Mouse (Mus musculus) embryonic facial prominence, embryonic 12.5 days (tissue): Measurements from ENCODE around the gene Dlgap1. TPM values are rescaled to one million over a fixed set of nuclear protein-coding genes. Genes with fewer than 3 reads are reported as not detected.

ENCODE experiments used
- ATAC-seq: fragments of 200-750 bp; cut with Nextera tagmentation; 2 replicates; pipeline ENCODE4 v1.8.0; 2017; ENCODE audit not compliant: insufficient number of reproducible peaks, insufficient read depth, low FRiP score, low TSS enrichment
- H3K27ac ChIP-seq: fragments of 300-500 bp; sonication (generic); 2 replicates; pipeline ENCODE4 v1.5.1; 2016; ENCODE audit warnings: mild to moderate bottlenecking
- H3K27me3 ChIP-seq: fragments of 300-500 bp; sonication (generic); 2 replicates; pipeline ENCODE4 v1.6.1; 2016; ENCODE audit warnings: mild to moderate bottlenecking, moderate library complexity
- H3K36me3 ChIP-seq: fragments of 300-500 bp; sonication (generic); 2 replicates; pipeline ENCODE4 v1.6.1; 2016; ENCODE audit warnings: mild to moderate bottlenecking
- H3K4me1 ChIP-seq: fragments of 300-500 bp; sonication (generic); 2 replicates; pipeline ENCODE4 v1.6.1; 2016
- H3K4me2 ChIP-seq: fragments of 300-500 bp; sonication (generic); replicated peaks from 2 replicates; pipeline ENCODE4 v1.6.1; 2016; ENCODE audit warnings: mild to moderate bottlenecking, moderate library complexity
- H3K4me3 ChIP-seq: fragments of 300-500 bp; sonication (generic); 2 replicates; pipeline ENCODE4 v1.5.1; 2016; ENCODE audit warnings: mild to moderate bottlenecking
- H3K9ac ChIP-seq: fragments of 300-500 bp; sonication (generic); 2 replicates; pipeline ENCODE4 v1.6.1; 2016; ENCODE audit warnings: mild to moderate bottlenecking, moderate library complexity
- H3K9me3 ChIP-seq: fragments of 300-500 bp; sonication (generic); 2 replicates; pipeline ENCODE4 v1.6.1; 2016; ENCODE audit warnings: mild to moderate bottlenecking, moderate library complexity
- WGBS: fragments of 180-500 bp; shearing (Covaris S2); methylation state at CpG from one replicate; pipeline ENCODE4 v1.1.7; 2016; 5-methylcytosine and 5-hydroxymethylcytosine counted together
- polyA plus RNA-seq: library from polyadenylated mRNA; unstranded; fragments of >200 nt; fragmentation: Nextera tagmentation; extraction: Ambion mirVana; gene quantifications from 2 replicates; pipeline ENCODE4 v1.2.1, GENCODE M21; 2016

The Dlgap1 gene
- polyA plus RNA-seq, 1 experiment from 2014 or later, result 6.0 TPM

DNA sequence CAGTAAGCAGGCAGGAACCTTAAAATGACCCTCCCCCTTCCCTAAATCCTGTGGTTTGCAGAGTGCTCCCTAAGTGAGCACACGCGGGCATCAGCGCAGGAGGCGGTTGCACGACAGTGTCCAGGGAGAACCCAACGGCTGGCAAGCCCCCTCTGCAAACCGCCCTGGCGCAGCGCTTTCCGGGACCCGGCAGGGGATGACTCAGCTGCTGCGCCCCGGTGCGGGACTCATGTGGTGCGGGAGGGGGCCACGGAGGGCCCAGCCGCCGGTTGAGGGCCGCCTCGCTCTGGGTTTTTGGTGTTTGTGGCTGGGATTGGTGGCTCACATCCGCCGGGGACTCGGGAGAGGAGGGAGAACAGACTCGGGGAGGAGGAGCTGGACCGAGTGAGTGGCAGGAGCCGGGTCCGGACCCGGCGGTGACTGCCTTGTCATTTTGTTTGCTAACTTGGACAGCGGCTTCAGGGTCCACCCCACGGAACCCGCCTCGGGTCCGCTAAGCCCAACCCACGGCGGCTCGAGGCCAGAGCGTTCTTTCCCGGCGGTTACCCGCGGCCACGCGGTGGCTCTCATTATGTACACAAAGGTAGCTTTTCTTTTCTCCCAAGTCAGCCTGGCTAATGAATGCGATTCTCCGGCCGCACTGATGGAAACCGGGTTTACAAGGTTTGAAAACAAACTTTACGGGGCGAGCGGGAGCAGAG lies 884.0 kb downstream of the Dlgap1 start:
- ATAC-seq, result peak; percentile 38
- Histone ChIP-seq H3K4me2 (peak overlapping the region; percentile 86), H3K36me3 (no peaks in the 10 kb centered on the region), H3K4me1 (peaks cover 6% of the 10 kb centered on the region; the same call in 1 of the 2 replicates), H3K27me3 (no peaks in the 10 kb centered on the region), H3K9ac (peak overlapping the region; percentile 81), H3K9me3 (no peaks in the 10 kb centered on the region), H3K4me3 (peak overlapping the region; percentile 83), H3K27ac (peak overlapping the region; percentile 99)
- under 1% methylated on average over 51 of the region's 51 CpGs for WGBS

DNA sequence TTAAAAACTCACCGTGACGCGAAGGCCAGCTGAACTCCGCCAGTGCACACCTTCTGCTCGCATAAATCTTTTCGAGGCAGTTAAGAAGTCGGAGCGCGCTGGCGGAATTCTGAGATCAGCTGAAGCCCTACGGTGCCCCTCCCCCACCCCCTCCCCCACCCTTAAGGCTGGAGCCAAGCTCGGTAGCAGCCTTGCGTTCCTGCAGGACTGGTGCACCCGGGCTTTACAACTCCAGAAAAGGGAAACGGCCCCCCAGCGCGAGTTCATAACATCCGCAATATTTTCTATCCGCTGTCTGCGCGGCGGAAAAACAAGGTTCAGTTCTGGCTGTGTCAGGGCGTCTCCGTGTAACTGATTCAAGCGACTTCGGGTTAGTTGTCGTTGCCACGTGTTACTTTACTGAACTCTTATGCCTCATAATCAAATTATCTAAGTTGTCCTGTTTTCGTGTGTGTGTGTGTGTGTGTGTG lies 884.6 kb downstream of the Dlgap1 start, which contains the start of gene Tgif1:
TSS of gene Tgif1 (minus strand) at position 111 of the 470 bp plus-strand sequence.
- no peaks in the 10 kb centered on the region for H3K36me3 ChIP-seq
- peak within 1 kb of the TSS; percentile 83 for H3K4me3 ChIP-seq
- WGBS, result under 1% methylated on average over 29 of the region's 29 CpGs
- H3K4me1 ChIP-seq, result peaks cover 6% of the 10 kb centered on the region; the same call in 1 of the 2 replicates
- ATAC-seq, result no peak
- no peaks in the 10 kb centered on the region for H3K9me3 ChIP-seq
- H3K9ac ChIP-seq, result peak within 1 kb of the TSS; percentile 81
- peak within 1 kb of the TSS; percentile 86 for H3K4me2 ChIP-seq
- no peaks in the 10 kb centered on the region for H3K27me3 ChIP-seq
- H3K27ac ChIP-seq, result peak within 1 kb of the TSS; percentile 99

DNA sequence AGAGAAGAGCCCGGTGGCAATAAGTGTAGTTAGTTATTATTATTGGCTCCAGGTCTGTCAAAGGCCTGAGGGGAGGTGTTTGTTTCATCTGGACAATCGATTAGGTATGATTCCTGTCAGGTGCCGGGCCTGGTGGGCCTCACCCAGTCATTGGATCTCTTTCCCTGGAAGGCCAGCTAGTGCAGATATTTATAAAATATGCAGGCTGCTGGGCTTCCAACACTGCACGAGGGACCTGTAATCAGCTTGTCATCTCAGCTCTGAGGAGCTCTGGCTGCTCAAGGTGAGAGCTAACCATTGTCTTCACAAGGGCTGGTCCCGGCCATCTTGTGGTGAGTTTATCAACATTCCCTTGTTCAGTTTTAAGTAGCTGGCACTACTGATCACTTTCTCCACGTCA lies 885.1 kb downstream of the Dlgap1 start:
- Histone ChIP-seq H3K27me3 (no peaks in the 10 kb centered on the region), H3K36me3 (no peaks in the 10 kb centered on the region), H3K4me1 (peaks cover 6% of the 10 kb centered on the region; the same call in 1 of the 2 replicates), H3K9me3 (no peaks in the 10 kb centered on the region), H3K4me2 (peak overlapping the region; percentile 86), H3K4me3 (peak overlapping the region; percentile 83), H3K9ac (peak overlapping the region; percentile 81), H3K27ac (peak overlapping the region; percentile 99)
- ATAC-seq, result no peak
- 17% methylated on average over 6 of the region's 6 CpGs for WGBS

DNA sequence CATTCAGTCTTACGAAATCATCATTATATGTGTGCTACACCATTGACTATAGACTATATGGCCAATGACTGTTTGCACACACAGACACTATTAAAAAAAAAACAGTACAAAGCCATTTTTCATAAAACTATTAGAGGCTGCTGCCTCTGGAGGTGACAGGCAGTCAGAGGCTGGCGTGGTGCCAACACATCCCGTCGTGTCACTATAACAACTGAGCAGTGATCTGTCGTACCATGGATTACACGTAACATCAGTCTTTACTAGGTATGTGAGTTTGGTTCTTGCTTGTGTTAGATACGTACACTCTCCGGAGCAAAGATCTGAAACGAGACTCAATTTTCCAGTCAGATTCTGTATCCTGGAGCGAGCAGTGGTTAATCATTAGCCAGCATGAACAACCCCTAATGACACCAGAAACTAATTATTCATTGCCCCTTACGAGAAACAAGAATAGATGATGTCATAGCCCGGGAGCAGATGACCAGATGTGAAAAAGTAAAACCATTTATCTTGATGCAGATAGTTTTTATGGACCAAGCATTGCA lies 888.1 kb downstream of the Dlgap1 start:
- Histone ChIP-seq H3K9me3 (no peaks in the 10 kb centered on the region), H3K9ac (no peak overlapping the region), H3K27ac (no peak overlapping the region), H3K4me1 (peaks cover 6% of the 10 kb centered on the region; the same call in 1 of the 2 replicates), H3K36me3 (no peaks in the 10 kb centered on the region), H3K27me3 (no peaks in the 10 kb centered on the region), H3K4me2 (no peak overlapping the region), H3K4me3 (no peak overlapping the region)
- 86% methylated on average over 12 of the region's 12 CpGs for WGBS
- ATAC-seq, result no peak

DNA sequence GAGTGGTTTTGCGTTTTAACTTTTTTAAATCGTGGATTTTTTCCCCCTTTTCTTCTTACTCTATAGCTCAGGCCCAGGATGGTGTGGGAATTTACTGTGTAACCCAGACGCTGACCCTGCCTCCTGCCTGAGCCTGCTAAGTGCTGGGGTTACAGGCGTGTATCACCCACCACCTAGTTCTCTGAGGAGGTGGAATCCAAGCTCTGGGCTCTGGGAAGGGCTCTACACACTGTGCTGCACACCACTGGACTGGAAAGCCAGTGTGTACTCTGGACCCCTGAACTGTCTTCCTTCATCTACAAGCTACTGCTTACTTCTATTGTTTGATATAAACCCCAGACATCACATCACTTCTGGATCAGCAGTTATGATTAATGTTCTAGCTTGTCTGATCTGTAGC lies 889.9 kb downstream of the Dlgap1 start:
- no peaks in the 10 kb centered on the region for H3K9me3 ChIP-seq
- H3K36me3 ChIP-seq, result no peaks in the 10 kb centered on the region
- no peak overlapping the region for H3K4me3 ChIP-seq
- 86% methylated on average over 4 of the region's 4 CpGs for WGBS
- H3K27ac ChIP-seq, result no peak overlapping the region
- ATAC-seq, result no peak
- peaks cover 5% of the 10 kb centered on the region; the same call in 1 of the 2 replicates for H3K4me1 ChIP-seq
- no peak overlapping the region for H3K9ac ChIP-seq
- no peaks in the 10 kb centered on the region for H3K27me3 ChIP-seq
- H3K4me2 ChIP-seq, result no peak overlapping the region

DNA sequence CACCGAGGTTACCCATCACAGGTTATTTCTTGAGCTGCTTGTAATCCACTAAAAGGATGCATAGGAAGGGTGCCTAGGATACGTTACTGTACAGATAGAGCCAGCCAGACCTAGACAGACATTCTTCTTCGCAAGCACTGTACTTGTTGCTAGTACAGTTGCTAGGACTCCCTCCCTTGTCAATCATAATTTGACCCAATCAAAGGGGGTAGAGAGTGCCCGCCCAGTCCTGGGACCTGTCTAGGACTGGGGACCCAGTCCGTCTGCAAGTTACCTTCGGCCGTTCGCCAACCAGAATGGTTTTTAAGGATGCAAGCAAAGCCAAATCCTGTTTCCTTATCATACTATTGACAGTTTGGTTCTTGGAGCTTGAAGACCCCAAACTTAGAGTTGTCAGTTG lies 895.2 kb downstream of the Dlgap1 start:
- no peak overlapping the region for H3K4me3 ChIP-seq
- H3K9ac ChIP-seq, result no peak overlapping the region
- no peak for ATAC-seq
- no peaks in the 10 kb centered on the region for H3K27me3 ChIP-seq
- no peak overlapping the region for H3K4me2 ChIP-seq
- no peaks in the 10 kb centered on the region for H3K4me1 ChIP-seq
- no peaks in the 10 kb centered on the region for H3K36me3 ChIP-seq
- H3K9me3 ChIP-seq, result no peaks in the 10 kb centered on the region
- 96% methylated on average over 8 of the region's 8 CpGs for WGBS
- no peak overlapping the region for H3K27ac ChIP-seq

DNA sequence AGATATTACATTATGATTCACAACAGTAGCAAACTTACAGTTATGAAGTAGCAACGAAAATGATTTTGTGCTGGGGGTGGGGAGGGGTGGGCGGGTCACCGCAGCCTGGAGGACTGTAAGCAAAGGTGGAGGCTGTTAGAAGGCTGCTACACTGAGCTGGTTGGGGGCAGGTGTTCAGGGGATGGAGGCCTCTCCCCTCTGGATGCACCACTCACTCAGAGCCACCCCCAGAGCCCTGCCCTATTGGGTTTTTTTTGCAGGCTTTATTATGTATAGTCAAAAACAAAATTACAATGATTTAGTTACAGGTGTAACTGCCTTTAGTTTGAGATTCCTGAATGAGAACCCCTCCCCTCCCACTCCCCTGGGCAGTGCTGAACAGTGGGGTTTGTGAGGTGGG lies 895.8 kb downstream of the Dlgap1 start:
- H3K4me2 ChIP-seq, result no peak overlapping the region
- ATAC-seq, result no peak
- no peak overlapping the region for H3K27ac ChIP-seq
- H3K9ac ChIP-seq, result no peak overlapping the region
- H3K9me3 ChIP-seq, result no peaks in the 10 kb centered on the region
- no peaks in the 10 kb centered on the region for H3K4me1 ChIP-seq
- H3K36me3 ChIP-seq, result no peaks in the 10 kb centered on the region
- WGBS, result 88% methylated on average over 3 of the region's 3 CpGs
- H3K4me3 ChIP-seq, result no peak overlapping the region
- no peaks in the 10 kb centered on the region for H3K27me3 ChIP-seq

DNA sequence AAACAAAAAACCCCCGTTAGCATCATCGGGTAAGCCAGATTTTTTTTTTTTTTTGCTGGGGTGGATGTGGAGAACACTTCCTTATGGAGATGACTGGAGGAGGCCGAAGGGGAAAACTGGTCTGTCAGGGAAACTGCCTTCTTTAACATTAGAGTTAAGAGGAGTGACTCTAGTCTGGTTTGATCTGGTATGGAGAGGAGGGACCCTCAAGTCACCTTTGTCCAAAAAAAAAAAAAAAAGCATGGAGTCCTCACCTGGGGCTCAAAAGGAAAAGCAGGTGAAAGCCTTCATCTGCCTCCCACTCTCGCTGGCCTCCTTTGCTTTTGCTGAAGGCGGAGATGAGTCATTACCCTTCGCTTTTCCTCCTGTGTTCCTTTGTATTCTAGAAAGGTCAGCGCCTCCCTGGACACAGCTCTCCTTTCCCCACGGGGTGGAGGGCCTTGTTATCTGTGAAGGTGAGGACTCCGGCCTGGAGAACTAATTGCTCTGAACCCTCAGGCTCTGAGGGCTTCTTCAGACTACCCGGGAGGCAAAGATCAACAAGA lies 896.3 kb downstream of the Dlgap1 start:
- no peaks in the 10 kb centered on the region for H3K36me3 ChIP-seq
- H3K27me3 ChIP-seq, result no peaks in the 10 kb centered on the region
- 77% methylated on average over 10 of the region's 10 CpGs for WGBS
- H3K4me1 ChIP-seq, result no peaks in the 10 kb centered on the region
- H3K9me3 ChIP-seq, result no peaks in the 10 kb centered on the region
- H3K27ac ChIP-seq, result no peak overlapping the region
- H3K4me3 ChIP-seq, result no peak overlapping the region
- no peak overlapping the region for H3K4me2 ChIP-seq
- H3K9ac ChIP-seq, result no peak overlapping the region
- no peak for ATAC-seq

DNA sequence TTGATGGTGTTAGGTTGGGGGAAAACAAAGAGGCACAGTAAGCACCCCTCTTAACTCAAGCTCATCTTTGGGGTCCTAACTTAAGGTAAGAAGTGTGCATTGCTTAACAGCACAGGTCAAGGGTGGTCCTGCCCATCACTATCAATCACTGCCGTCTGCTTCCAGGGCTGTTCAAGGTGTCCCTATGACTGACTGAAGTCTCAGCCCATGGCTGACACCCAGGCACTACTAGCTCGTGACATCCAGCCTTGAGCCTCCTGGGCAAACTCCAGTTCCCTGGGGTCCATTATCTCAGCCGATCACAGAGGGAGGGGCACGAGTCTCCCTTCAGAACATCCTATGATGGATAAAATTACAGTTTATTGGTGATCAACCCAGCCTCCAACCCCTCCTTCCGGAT lies 897.2 kb downstream of the Dlgap1 start:
- ATAC-seq, result no peak
- no peak overlapping the region for H3K4me2 ChIP-seq
- no peaks in the 10 kb centered on the region for H3K9me3 ChIP-seq
- H3K27ac ChIP-seq, result no peak overlapping the region
- H3K27me3 ChIP-seq, result no peaks in the 10 kb centered on the region
- H3K36me3 ChIP-seq, result no peaks in the 10 kb centered on the region
- no peak overlapping the region for H3K9ac ChIP-seq
- 80% methylated on average over 5 of the region's 5 CpGs for WGBS
- H3K4me3 ChIP-seq, result no peak overlapping the region
- no peaks in the 10 kb centered on the region for H3K4me1 ChIP-seq

DNA sequence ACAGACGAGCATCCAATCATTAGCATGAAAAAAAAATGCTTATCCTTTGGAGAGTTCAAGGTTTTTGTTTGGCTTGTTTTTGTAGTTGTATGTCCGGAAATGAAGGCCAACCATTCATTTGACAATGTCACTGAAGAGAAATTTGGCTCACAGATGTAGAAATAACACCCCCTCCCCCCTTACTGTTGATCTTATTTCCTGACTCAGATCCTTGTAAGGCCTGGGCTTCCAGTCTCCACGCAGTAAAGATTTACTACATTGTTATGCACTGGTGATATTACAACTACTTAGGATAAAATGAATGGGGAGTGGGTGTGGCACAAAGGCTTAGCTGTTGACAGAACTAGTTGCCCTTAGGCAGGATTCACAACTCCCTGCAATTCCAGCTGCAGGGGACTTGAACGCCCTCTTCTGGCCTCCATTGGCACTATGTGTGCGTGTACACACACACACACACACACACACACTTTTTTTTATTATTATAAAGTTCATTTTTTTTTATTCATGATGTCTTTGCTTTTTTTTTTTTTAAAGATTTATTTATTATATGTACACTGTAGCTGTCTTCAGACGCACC lies 897.8 kb downstream of the Dlgap1 start:
- no peaks in the 10 kb centered on the region for H3K9me3 ChIP-seq
- H3K4me3 ChIP-seq, result no peak overlapping the region
- H3K4me1 ChIP-seq, result no peaks in the 10 kb centered on the region
- no peak overlapping the region for H3K27ac ChIP-seq
- WGBS, result 85% methylated on average over 6 of the region's 6 CpGs
- H3K27me3 ChIP-seq, result no peaks in the 10 kb centered on the region
- H3K4me2 ChIP-seq, result no peak overlapping the region
- ATAC-seq, result no peak
- H3K36me3 ChIP-seq, result no peaks in the 10 kb centered on the region
- no peak overlapping the region for H3K9ac ChIP-seq

DNA sequence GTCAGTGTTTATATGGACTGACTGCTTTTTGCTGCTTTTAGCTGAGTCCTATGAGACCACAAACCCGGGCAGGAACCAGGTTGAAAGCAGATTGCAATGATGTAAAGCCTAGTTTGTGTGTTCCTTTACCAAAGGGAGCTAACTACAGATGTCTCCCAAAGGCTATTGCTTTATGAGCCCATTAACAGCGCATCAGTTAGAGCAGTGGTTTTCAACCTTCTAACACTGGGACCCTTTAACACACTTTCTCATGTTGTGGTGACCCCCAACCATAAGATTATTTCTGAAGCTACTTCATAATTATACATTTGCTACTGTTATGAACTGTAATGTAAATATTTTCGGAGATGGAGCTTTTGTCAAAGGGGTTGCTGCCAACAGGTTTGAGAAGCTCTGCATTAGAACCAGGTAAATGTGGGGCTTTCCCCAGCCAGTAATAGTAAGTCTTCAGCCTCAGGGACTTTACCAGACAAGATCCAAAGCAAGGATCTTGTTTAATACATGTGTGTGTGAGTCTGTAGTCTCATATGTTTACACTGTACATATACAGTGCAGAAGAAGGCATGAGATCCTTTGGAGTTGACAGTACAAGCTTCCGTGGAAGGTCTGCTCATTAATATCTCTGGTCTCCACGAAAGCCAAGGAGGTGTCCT lies 899.8 kb downstream of the Dlgap1 start:
- ATAC-seq, result no peak
- no peak overlapping the region for H3K27ac ChIP-seq
- 88% methylated on average over 5 of the region's 5 CpGs for WGBS

More for the DNA sequence above, 899.8 kb downstream of the Dlgap1 start:
- no peaks in the 10 kb centered on the region for H3K27me3 ChIP-seq
- no peak overlapping the region for H3K4me3 ChIP-seq
- H3K9ac ChIP-seq, result no peak overlapping the region
- H3K4me1 ChIP-seq, result peaks cover 14% of the 10 kb centered on the region
- H3K36me3 ChIP-seq, result no peaks in the 10 kb centered on the region
- no peaks in the 10 kb centered on the region for H3K9me3 ChIP-seq
- H3K4me2 ChIP-seq, result no peak overlapping the region
